Mouse (Mus musculus) liver, adult 2 months (tissue): ENCODE results near the gene Atxn7l1. TPM values are rescaled to one million over a fixed set of nuclear protein-coding genes. Genes with fewer than 3 reads are reported as not detected.

Experiments
- DNase-seq: peaks from one replicate; pipeline ENCODE4 v3.0.0-alpha.2; 2011; ENCODE audit warnings: low read depth, low spot score; ENCODE audit errors: extremely low read depth
- H3K27ac ChIP-seq: fragments of 200-500 bp; replicated peaks from 2 replicates; pipeline ENCODE4 v1.5.1; 2012; ENCODE audit warnings: low read depth, mild to moderate bottlenecking, control low read depth, inconsistent platforms, low read length; ENCODE audit not compliant: insufficient read depth
- H3K27me3 ChIP-seq: fragments of 200-500 bp; 2 replicates; pipeline ENCODE4 v1.6.1; 2012; ENCODE audit warnings: mild to moderate bottlenecking, moderate library complexity, low read length, inconsistent platforms; ENCODE audit not compliant: control insufficient read depth, insufficient read depth
- H3K36me3 ChIP-seq: fragments of 200-500 bp; 2 replicates; pipeline ENCODE4 v1.6.1; 2012; ENCODE audit warnings: low read length, inconsistent platforms; ENCODE audit not compliant: control insufficient read depth, insufficient read depth
- H3K4me1 ChIP-seq: fragments of 200-500 bp; 2 replicates; pipeline ENCODE4 v1.6.1; 2011; ENCODE audit warnings: low read length; ENCODE audit not compliant: control insufficient read depth, insufficient read depth
- H3K4me3 ChIP-seq: fragments of 200-500 bp; 2 replicates; pipeline ENCODE4 v1.5.1; 2011; ENCODE audit warnings: low read depth, mild to moderate bottlenecking, control low read depth, low read length, moderate library complexity; ENCODE audit not compliant: insufficient read depth
- H3K79me2 ChIP-seq: fragments of 200-500 bp; 2 replicates; pipeline ENCODE4 v1.6.1; 2012; ENCODE audit warnings: inconsistent platforms, mild to moderate bottlenecking, low read length, moderate library complexity; ENCODE audit not compliant: control insufficient read depth, insufficient read depth
- H3K9ac ChIP-seq: fragments of 200-500 bp; 2 replicates; pipeline ENCODE4 v1.6.1; 2012; ENCODE audit warnings: low read depth, mild to moderate bottlenecking, control low read depth, inconsistent platforms, low read length
- CTCF ChIP-seq: fragments of 200-500 bp; IDR thresholded peaks from 2 replicates; pipeline ENCODE4 v1.5.1; 2011; ENCODE audit warnings: low read depth, low read length, control low read depth
- POLR2A ChIP-seq: fragments of 200-500 bp; IDR thresholded peaks from 2 replicates; pipeline ENCODE4 v1.6.1; 2011; ENCODE audit warnings: low read length, control low read depth; ENCODE audit not compliant: insufficient read depth; ENCODE audit errors: extremely low read depth
- WGBS: fragments of 180-500 bp; shearing (Covaris S2); methylation state at CpG from one replicate; pipeline ENCODE4 v1.1.7; 2018; 5-methylcytosine and 5-hydroxymethylcytosine counted together
- polyA plus RNA-seq: library from polyadenylated mRNA; depleted of rRNA; stranded (reverse); fragments of >200 nt; gene quantifications from 2 replicates; pipeline ENCODE4 v1.2.3, GENCODE M21; 2012
- total RNA-seq: library from RNA; depleted of rRNA; stranded (reverse); fragments of >200 nt; gene quantifications from 2 replicates; pipeline ENCODE4 v1.2.3, GENCODE M21; 2014

Gene Atxn7l1
- total and polyA plus RNA-seq, 2 experiments = 6.1 to 16.2 TPM

DNA sequence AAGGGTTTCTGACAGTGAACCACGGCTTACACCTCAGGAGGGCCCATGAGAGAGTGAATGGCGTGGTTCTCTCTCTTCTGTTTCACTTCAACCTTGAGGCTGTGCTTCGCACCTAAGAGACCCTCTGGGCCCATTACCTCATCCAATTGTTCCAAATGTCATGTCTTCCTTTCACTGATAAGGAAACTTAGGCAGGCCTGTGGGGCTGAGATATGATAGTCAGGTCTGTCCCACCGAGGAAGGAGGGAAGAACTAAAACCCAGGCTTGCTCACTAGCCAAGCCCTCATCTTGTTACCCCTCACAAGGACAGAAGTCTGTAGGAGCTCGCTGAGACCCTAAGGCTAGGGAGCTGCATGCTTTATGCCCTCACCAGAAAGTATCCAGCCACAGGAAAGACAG is 187.5 kb downstream of the Atxn7l1 start:
- DNase-seq = no peak
- no peak overlapping the region for H3K4me3 ChIP-seq
- no peaks in the 10 kb centered on the region for H3K4me1 ChIP-seq
- H3K9ac ChIP-seq = no peak overlapping the region
- no peak overlapping the region for H3K27ac ChIP-seq
- peaks cover 6% of the 10 kb centered on the region; the same call in 1 of the 2 replicates for H3K36me3 ChIP-seq
- no peaks in the 10 kb centered on the region for H3K27me3 ChIP-seq
- TF ChIP-seq CTCF = no peak
- no peak for TF ChIP-seq POLR2A
- 86% methylated on average over 5 of the region's 5 CpGs for WGBS
- peaks cover 4% of the 10 kb centered on the region; the same call in 1 of the 2 replicates for H3K79me2 ChIP-seq

DNA sequence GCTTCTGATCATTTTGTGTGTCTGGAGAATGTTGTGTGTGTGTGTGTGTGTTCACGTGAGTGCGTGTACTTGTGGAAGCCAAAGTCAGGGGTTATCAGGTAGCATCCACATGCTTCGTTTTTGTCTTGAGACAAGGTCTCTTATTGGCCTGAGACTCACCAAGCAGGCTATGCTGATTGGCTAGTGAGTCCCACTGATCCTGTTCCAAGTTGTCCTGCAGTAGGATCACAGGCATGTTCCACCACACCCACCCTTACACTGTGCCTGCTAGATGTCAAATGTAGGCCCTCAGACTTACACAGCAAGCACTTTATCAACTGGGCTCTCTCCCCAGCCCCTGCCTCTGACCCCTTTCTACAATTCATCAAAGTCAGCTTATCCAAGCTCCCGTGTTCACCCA is 187.9 kb downstream of the Atxn7l1 start:
- Histone ChIP-seq H3K4me1 (no peaks in the 10 kb centered on the region), H3K27me3 (no peaks in the 10 kb centered on the region), H3K9ac (no peak overlapping the region), H3K79me2 (peaks cover 4% of the 10 kb centered on the region; the same call in 1 of the 2 replicates), H3K27ac (no peak overlapping the region), H3K4me3 (no peak overlapping the region), H3K36me3 (peaks cover 6% of the 10 kb centered on the region; the same call in 1 of the 2 replicates)
- TF ChIP-seq CTCF = no peak
- TF ChIP-seq POLR2A = no peak
- DNase-seq = no peak
- WGBS = 91% methylated on average over 4 of the region's 4 CpGs

DNA sequence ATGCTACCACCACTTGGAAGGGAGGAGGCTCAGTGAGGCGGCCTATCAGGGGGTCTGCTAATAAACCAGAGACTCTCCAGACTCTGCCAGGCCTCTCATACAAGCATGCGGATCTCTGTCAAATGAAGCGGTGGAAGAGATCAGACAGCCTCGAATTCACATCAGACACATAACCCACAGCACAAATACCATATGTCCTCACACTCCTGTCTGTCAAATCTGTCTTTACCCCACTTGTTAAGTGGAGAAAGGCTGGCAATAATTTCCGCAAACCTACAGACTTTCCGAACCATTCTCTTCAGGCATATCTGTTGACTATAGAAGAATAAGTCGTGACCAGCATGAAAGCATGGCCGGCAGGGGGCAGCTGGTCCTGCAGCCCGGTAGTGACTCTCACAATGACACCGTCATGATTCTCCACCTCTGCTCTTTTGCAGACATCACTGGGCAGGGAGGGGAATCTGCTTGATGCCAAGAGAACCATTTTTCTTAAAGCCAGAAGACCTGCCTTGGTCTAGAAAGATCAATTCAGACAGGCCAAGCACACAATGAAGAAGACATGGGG is 189.2 kb downstream of the Atxn7l1 start:
- Histone ChIP-seq H3K27ac (no peak overlapping the region), H3K4me3 (no peak overlapping the region), H3K36me3 (peaks cover 6% of the 10 kb centered on the region; the same call in 1 of the 2 replicates), H3K79me2 (peaks cover 4% of the 10 kb centered on the region; the same call in 1 of the 2 replicates), H3K27me3 (no peaks in the 10 kb centered on the region), H3K4me1 (0 out of 2 replicates have a peak, but pooled peaks cover 2% of the 10 kb centered on the region), H3K9ac (no peak overlapping the region)
- TF ChIP-seq CTCF (peak; percentile 27; the same call in 1 of the 2 replicates), POLR2A (no peak)
- no peak for DNase-seq
- 82% methylated on average over 10 of the region's 10 CpGs for WGBS

DNA sequence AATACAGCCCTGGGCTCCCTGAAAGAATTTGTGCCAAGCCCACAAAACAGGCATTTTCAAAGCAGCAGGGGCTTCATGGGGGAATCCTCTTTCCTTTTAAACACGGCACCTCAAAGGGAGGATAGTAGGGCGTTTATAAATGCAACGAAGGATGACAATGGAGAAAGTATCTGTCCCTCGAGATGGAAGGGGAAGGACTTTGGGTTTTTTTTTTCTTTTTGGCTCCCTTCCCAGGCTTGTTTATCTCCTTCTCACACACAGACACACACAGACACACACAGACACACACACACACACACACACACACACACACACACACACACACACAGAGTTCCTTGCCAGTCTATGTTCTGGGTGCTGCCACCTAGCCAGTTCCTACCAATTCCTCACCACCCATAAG is 189.8 kb downstream of the Atxn7l1 start:
- no peak overlapping the region for H3K4me3 ChIP-seq
- no peak for TF ChIP-seq POLR2A
- TF ChIP-seq CTCF = no peak
- H3K9ac ChIP-seq = no peak overlapping the region
- H3K36me3 ChIP-seq = peaks cover 6% of the 10 kb centered on the region; the same call in 1 of the 2 replicates
- peaks cover 7% of the 10 kb centered on the region for H3K4me1 ChIP-seq
- no peaks in the 10 kb centered on the region for H3K27me3 ChIP-seq
- peaks cover 4% of the 10 kb centered on the region; the same call in 1 of the 2 replicates for H3K79me2 ChIP-seq
- no peak for DNase-seq
- WGBS = 69% methylated on average over 4 of the region's 4 CpGs
- no peak overlapping the region for H3K27ac ChIP-seq

DNA sequence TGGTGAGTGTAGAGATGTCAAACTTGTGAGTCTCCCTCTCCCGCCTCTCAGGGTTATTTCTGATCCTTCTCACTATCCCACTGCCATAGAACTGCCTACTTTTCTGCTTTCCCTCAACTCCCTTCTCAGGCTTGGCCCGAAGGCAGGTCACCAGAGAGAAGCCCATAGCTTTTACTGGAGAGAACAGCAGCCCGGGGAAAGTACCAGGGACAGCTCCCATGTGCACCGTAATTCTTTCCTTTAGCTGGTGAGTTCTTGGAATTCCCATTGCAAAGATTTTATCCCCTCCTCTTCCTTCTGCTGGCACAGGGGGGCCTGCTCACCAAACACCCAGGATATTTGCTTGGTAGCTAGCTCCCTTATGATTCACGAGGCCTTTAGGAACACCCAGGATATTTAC is 190.7 kb downstream of the Atxn7l1 start:
- no peaks in the 10 kb centered on the region for H3K27me3 ChIP-seq
- no peak overlapping the region for H3K9ac ChIP-seq
- no peak for TF ChIP-seq CTCF
- TF ChIP-seq POLR2A = no peak
- peaks cover 8% of the 10 kb centered on the region for H3K4me1 ChIP-seq
- no peak overlapping the region for H3K27ac ChIP-seq
- H3K4me3 ChIP-seq = no peak overlapping the region
- H3K36me3 ChIP-seq = peaks cover 6% of the 10 kb centered on the region; the same call in 1 of the 2 replicates
- WGBS = 66% methylated on average over 5 of the region's 5 CpGs
- peaks cover 3% of the 10 kb centered on the region; the same call in 1 of the 2 replicates for H3K79me2 ChIP-seq
- DNase-seq = no peak

DNA sequence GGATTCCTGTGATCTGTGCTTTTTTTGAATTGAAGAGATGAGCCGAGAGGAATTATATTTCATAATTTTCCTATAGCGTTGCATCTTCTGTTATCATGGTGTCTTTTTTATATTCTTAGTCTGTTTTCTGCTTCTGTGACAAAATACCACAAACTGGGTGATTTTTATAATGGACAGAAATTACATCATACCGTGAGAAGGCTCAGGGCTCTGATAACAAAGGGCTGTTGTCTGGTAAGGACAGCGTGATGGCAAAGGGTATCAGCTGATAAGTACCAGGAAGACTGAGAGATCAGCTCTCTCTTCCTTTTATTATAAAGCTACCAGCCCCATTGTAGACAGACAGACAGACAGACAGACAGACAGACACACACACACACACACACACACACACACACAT is 192.3 kb downstream of the Atxn7l1 start:
- H3K27me3 ChIP-seq = no peaks in the 10 kb centered on the region
- H3K79me2 ChIP-seq = no peaks in the 10 kb centered on the region
- 86% methylated on average over 4 of the region's 4 CpGs for WGBS
- no peak overlapping the region for H3K4me3 ChIP-seq
- no peak overlapping the region for H3K27ac ChIP-seq
- peaks cover 6% of the 10 kb centered on the region; the same call in 1 of the 2 replicates for H3K36me3 ChIP-seq
- H3K4me1 ChIP-seq = peaks cover 17% of the 10 kb centered on the region
- DNase-seq = no peak
- H3K9ac ChIP-seq = no peak overlapping the region
- no peak for TF ChIP-seq POLR2A
- TF ChIP-seq CTCF = no peak
